8 mouse cellular contexts compared by ENCODE assay signal in genomic region chr6:142993705-142994698, GRCm38 (mm10). TPM values are rescaled to one million over a fixed set of nuclear protein-coding genes. Genes with fewer than 3 reads are reported as not detected.
DNase-seq lines count a peak whose midpoint lies in the region; ATAC-seq and TF ChIP-seq lines count a peak whose summit lies in the region.

No protein-coding gene starts in this region.

- H3K27me3 ChIP-seq in heart, embryonic 15.5 days, result no peaks in the 10 kb centered on the region
- H3K27me3 ChIP-seq in ES-Bruce4 (ENCODE audit: control insufficient read depth, insufficient read depth, low read length, poor library complexity, severe bottlenecking), result no peaks in the 10 kb centered on the region
- peaks cover 6% of the 10 kb centered on the region; the same call in 1 of the 2 replicates for H3K27me3 ChIP-seq in forebrain, postnatal 0 days (ENCODE audit: insufficient read depth, low read length)
- no peaks in the 10 kb centered on the region for H3K27me3 ChIP-seq in midbrain, embryonic 14.5 days (ENCODE audit: control insufficient read depth, insufficient read depth, low read length)

- no peak overlapping the region for H3K9ac ChIP-seq in heart, embryonic 15.5 days
- no peak overlapping the region for H3K9ac ChIP-seq in ES-Bruce4 (ENCODE audit: low read depth, poor library complexity, severe bottlenecking)
- no peak overlapping the region for H3K9ac ChIP-seq in forebrain, postnatal 0 days
- no peak overlapping the region for H3K9ac ChIP-seq in midbrain, embryonic 14.5 days (replicated peaks; ENCODE audit: low read length)

- no peak overlapping the region for H3K4me3 ChIP-seq in heart, embryonic 15.5 days
- H3K4me3 ChIP-seq in ES-Bruce4 (ENCODE audit: low read depth, low read length), result no peak overlapping the region
- no peak overlapping the region for H3K4me3 ChIP-seq in forebrain, postnatal 0 days (ENCODE audit: low read depth, low read length)
- H3K4me3 ChIP-seq in midbrain, embryonic 14.5 days (replicated peaks; ENCODE audit: low read depth, low read length), result no peak overlapping the region

- H3K36me3 ChIP-seq in heart, embryonic 15.5 days, result no peaks in the 10 kb centered on the region
- H3K36me3 ChIP-seq in ES-Bruce4 (ENCODE audit: control insufficient read depth, insufficient read depth, low read length, poor library complexity, severe bottlenecking), result no peaks in the 10 kb centered on the region
- H3K36me3 ChIP-seq in forebrain, postnatal 0 days (ENCODE audit: insufficient read depth), result no peaks in the 10 kb centered on the region
- H3K36me3 ChIP-seq in midbrain, embryonic 14.5 days (ENCODE audit: control insufficient read depth, insufficient read depth, low read length), result no peaks in the 10 kb centered on the region

- TF ChIP-seq POLR2A in ES-Bruce4 (IDR thresholded peaks at IDR 0.05; ENCODE audit: insufficient read depth, low read length), result no peak

- H3K27ac ChIP-seq in heart, embryonic 15.5 days, result peak overlapping the region; percentile 45
- no peak overlapping the region for H3K27ac ChIP-seq in ES-Bruce4 (ENCODE audit: insufficient read depth, low read length)
- H3K27ac ChIP-seq in forebrain, postnatal 0 days (ENCODE audit: low read depth, low read length), result no peak overlapping the region
- H3K27ac ChIP-seq in midbrain, embryonic 14.5 days (replicated peaks; ENCODE audit: low read depth, low read length), result no peak overlapping the region; the same call in 1 of the 2 replicates

- TF ChIP-seq EP300 in ES-Bruce4 (IDR thresholded peaks at IDR 0.05; ENCODE audit: insufficient read depth, low read depth, low read length), result no peak

- TF ChIP-seq CTCF in ES-Bruce4 (IDR thresholded peaks at IDR 0.05; ENCODE audit: low read depth, low read length), result peak; percentile 30
- no peak for TF ChIP-seq CTCF in forebrain, postnatal 0 days (IDR thresholded peaks at IDR 0.05; ENCODE audit: low read depth)

- peak overlapping the region; percentile 18; the same call in 1 of the 2 replicates for H3K4me2 ChIP-seq in heart, embryonic 15.5 days
- H3K4me2 ChIP-seq in forebrain, postnatal 0 days (ENCODE audit: low read depth), result no peak overlapping the region
- no peak overlapping the region for H3K4me2 ChIP-seq in midbrain, embryonic 14.5 days (ENCODE audit: low read length)

- peaks cover 7% of the 10 kb centered on the region for H3K4me1 ChIP-seq in heart, embryonic 15.5 days (replicated peaks)
- H3K4me1 ChIP-seq in ES-Bruce4 (ENCODE audit: control insufficient read depth, insufficient read depth, low read length), result peaks cover 2% of the 10 kb centered on the region
- H3K4me1 ChIP-seq in forebrain, postnatal 0 days (ENCODE audit: insufficient read depth), result no peaks in the 10 kb centered on the region
- peaks cover 22% of the 10 kb centered on the region for H3K4me1 ChIP-seq in midbrain, embryonic 14.5 days (ENCODE audit: control insufficient read depth, insufficient read depth, low read length)

- WGBS in heart, embryonic 15.5 days, result 18% methylated on average over 14 of the region's 14 CpGs
- 31% methylated on average over 14 of the region's 14 CpGs for WGBS in forebrain, postnatal 0 days
- 32% methylated on average over 14 of the region's 14 CpGs for WGBS in midbrain, embryonic 14.5 days

- peak; percentile 48 for ATAC-seq in heart, embryonic 15.5 days (replicated peaks; ENCODE audit: insufficient number of reproducible peaks, insufficient read depth, low FRiP score, low read depth)
- 0 out of 2 replicates have a peak, but pooled peaks have one; percentile 23 for ATAC-seq in forebrain, postnatal 0 days
- ATAC-seq in midbrain, embryonic 14.5 days (ENCODE audit: low FRiP score, low TSS enrichment), result no peak

- H3K9me3 ChIP-seq in heart, embryonic 15.5 days (replicated peaks), result no peaks in the 10 kb centered on the region
- no peaks in the 10 kb centered on the region for H3K9me3 ChIP-seq in ES-Bruce4 (replicated peaks; ENCODE audit: control insufficient read depth, insufficient read depth, low read length, poor library complexity, severe bottlenecking)
- no peaks in the 10 kb centered on the region for H3K9me3 ChIP-seq in forebrain, postnatal 0 days (ENCODE audit: low read length)
- no peaks in the 10 kb centered on the region for H3K9me3 ChIP-seq in midbrain, embryonic 14.5 days (ENCODE audit: control insufficient read depth, low read length)

- no peak for DNase-seq in heart, postnatal 4 days
- no peak for DNase-seq in forebrain, postnatal 0 days
- DNase-seq in midbrain, embryonic 14.5 days, result peak; percentile 44
- DNase-seq in cerebellum, adult 8-10 months, result no peak
- DNase-seq in cerebellum, postnatal 4 days (ENCODE audit: low spot score in 2 of 2), result no peak
- DNase-seq in left cerebral cortex, adult 11 months (ENCODE audit: low spot score), result no peak

RNA-seq across cellular contexts. Expression of gene St8sia1, which starts 29.8 kb away (rescaled TPM):
- 0.88 and 1.3 TPM in 2 replicates for polyA plus RNA-seq in heart, embryonic 15.5 days (2015; fragmentation: Nextera tagmentation; extraction: Ambion mirVana)
- 1 to 10 TPM; 1.5 to 2.0 TPM for total RNA-seq in heart, postnatal 4 days (2021)
- 2.3 and 2.5 TPM in 2 replicates for polyA plus RNA-seq in ES-Bruce4 (2011; ENCODE audit: insufficient read depth, insufficient read length, low read depth, missing spikeins)
- total RNA-seq in forebrain, postnatal 0 days (2014; rRNA removed), result 10.8 and 15.5 TPM in 2 replicates
- polyA plus RNA-seq in forebrain, postnatal 0 days (2015; fragmentation: Nextera tagmentation; extraction: Ambion mirVana), result 2.3 and 3.5 TPM in 2 replicates
- polyA plus RNA-seq in midbrain, embryonic 14.5 days (2014; fragmentation: Nextera tagmentation; extraction: Ambion mirVana), result 7.5 and 8.4 TPM in 2 replicates
